Mouse (Mus musculus) liver, embryonic 14.5 days (tissue): ENCODE measurements around the gene Clba1. TPM values are rescaled to one million over a fixed set of nuclear protein-coding genes. Genes with fewer than 3 reads are reported as not detected.

Source experiments
- ATAC-seq: fragments of 200-750 bp; cut with Nextera tagmentation; 2 replicates; pipeline ENCODE4 v1.8.0; 2017; ENCODE audit warnings: moderate number of reproducible peaks, mild to moderate bottlenecking, moderate library complexity; ENCODE audit not compliant: insufficient read depth
- DNase-seq, 3 experiments: peaks; one replicate each; pipeline ENCODE4 v3.0.0-alpha.2; 2012 to 2013; ENCODE audit warnings: low read depth in 3 of 3, low spot score in 3 of 3
- H3K27ac ChIP-seq: fragments of 300-500 bp; sonication (generic); 2 replicates; pipeline ENCODE4 v1.5.1; 2014; ENCODE audit warnings: moderate library complexity, mild to moderate bottlenecking, control low read depth, inconsistent platforms
- H3K27me3 ChIP-seq: fragments of 300-500 bp; sonication (generic); 2 replicates; pipeline ENCODE4 v1.6.1; 2014; ENCODE audit warnings: mild to moderate bottlenecking, low read length, moderate library complexity; ENCODE audit not compliant: control insufficient read depth, insufficient read depth
- H3K36me3 ChIP-seq: fragments of 300-500 bp; sonication (generic); replicated peaks from 2 replicates; pipeline ENCODE4 v1.6.1; 2014; ENCODE audit warnings: low read depth; ENCODE audit not compliant: control insufficient read depth, insufficient read depth
- H3K4me1 ChIP-seq, 2 experiments: fragments of 200-500 bp in 1 of 2; fragments of 300-500 bp in 1 of 2; sonication (generic) in 1 of 2; replicated peaks; 2 replicates each; pipeline ENCODE4 v1.6.1; 2012 to 2014; ENCODE audit warnings: antibody characterized with exemption in 1 of 2, inconsistent platforms in 1 of 2, low read length in 1 of 2; ENCODE audit not compliant: control insufficient read depth in 2 of 2, insufficient read depth in 2 of 2
- H3K4me2 ChIP-seq: fragments of 300-500 bp; sonication (generic); 2 replicates; pipeline ENCODE4 v1.6.1; 2014; ENCODE audit warnings: low read depth, mild to moderate bottlenecking, control low read depth, moderate library complexity
- H3K4me3 ChIP-seq, 2 experiments: fragments of 200-500 bp in 1 of 2; fragments of 300-500 bp in 1 of 2; sonication (generic) in 1 of 2; 2 replicates each; pipeline ENCODE4 v1.5.1; 2012 to 2014; ENCODE audit warnings: low read depth in 2 of 2, low read length in 2 of 2, mild to moderate bottlenecking in 2 of 2, control low read depth in 1 of 2, inconsistent platforms in 1 of 2, moderate library complexity in 1 of 2; ENCODE audit not compliant: insufficient read depth in 1 of 2
- H3K9ac ChIP-seq: fragments of 300-500 bp; sonication (generic); replicated peaks from 2 replicates; pipeline ENCODE4 v1.6.1; 2014; ENCODE audit warnings: mild to moderate bottlenecking, control low read depth, moderate library complexity
- H3K9me3 ChIP-seq: fragments of 300-500 bp; sonication (generic); 2 replicates; pipeline ENCODE4 v1.6.1; 2016; ENCODE audit warnings: low read length, mixed read lengths; ENCODE audit not compliant: control insufficient read depth
- CTCF ChIP-seq: IDR thresholded peaks from 2 replicates; pipeline ENCODE4 v1.5.1; 2016; ENCODE audit warnings: antibody characterized with exemption, low read depth, control low read depth
- EP300 ChIP-seq: IDR thresholded peaks from 2 replicates; pipeline ENCODE4 v1.6.1; 2016; ENCODE audit warnings: antibody characterized with exemption, low read depth
- WGBS: fragments of 180-500 bp; shearing (Covaris S2); extraction: QIAGEN DNeasy Blood & Tissue Kit; methylation state at CpG from one replicate; pipeline ENCODE4 v1.1.7; 2014; ENCODE audit not compliant: insufficient replicate concordance; 5-methylcytosine and 5-hydroxymethylcytosine counted together
- polyA plus RNA-seq, 2 experiments: library from polyadenylated mRNA; depleted of rRNA in 1 of 2; stranded (reverse) in 1 of 2; unstranded in 1 of 2; fragments of >200 nt; fragmentation: Nextera tagmentation in 1 of 2; extraction: Ambion mirVana in 1 of 2; gene quantifications; 2 replicates each; pipeline versions ENCODE4 v1.2.1 to v1.2.3; 2012 to 2014

Gene Clba1
- polyA plus RNA-seq, 2 experiments: 0.21 to 0.25 TPM

- Histone ChIP-seq H3K9ac (no peak overlapping the region), H3K36me3 (no peaks in the 10 kb centered on the region), H3K4me3 (no peak overlapping the region), H3K27ac (no peak overlapping the region), H3K9me3 (no peaks in the 10 kb centered on the region), H3K4me1 (no peaks in the 10 kb centered on the region), H3K4me2 (no peak overlapping the region), H3K27me3 (no peaks in the 10 kb centered on the region)
- DNase-seq (no peak), ATAC-seq (no peak)
- 62% methylated on average over 8 of the region's 8 CpGs for WGBS
- TF ChIP-seq CTCF (no peak), EP300 (no peak)
Observed at GRCm38 (mm10) chr12:112768166-112768565, 40.6 kb upstream of the Clba1 start.

DNA sequence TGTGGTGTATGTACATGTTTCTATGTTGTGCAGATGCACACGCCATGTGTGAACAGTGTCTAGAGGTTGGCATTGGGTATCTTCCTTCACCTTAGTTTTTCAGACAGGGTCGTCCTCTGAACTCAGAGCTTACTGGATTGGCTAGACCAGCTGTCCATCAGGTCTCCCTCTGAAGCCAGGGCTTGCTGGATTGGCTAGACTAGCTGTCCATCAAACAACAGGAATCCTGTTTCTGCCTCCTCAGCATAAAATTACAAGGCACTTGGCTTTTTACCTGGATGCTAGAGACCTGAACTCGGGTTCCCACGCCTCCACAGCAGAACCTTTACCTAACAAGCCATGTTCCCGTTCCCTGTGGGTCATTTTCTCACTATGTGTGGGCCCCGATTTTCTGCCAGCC lies 39.7 kb upstream of the Clba1 start:
- DNase-seq: peak in 2 of 3 experiments; percentile 12 to 15
- no peaks in the 10 kb centered on the region for H3K27me3 ChIP-seq
- no peaks in the 10 kb centered on the region for H3K4me1 ChIP-seq
- H3K36me3 ChIP-seq: no peaks in the 10 kb centered on the region
- TF ChIP-seq CTCF: no peak
- TF ChIP-seq EP300: no peak
- H3K9me3 ChIP-seq: no peaks in the 10 kb centered on the region
- no peak for ATAC-seq
- H3K9ac ChIP-seq: no peak overlapping the region
- H3K4me3 ChIP-seq: no peak overlapping the region
- no peak overlapping the region for H3K4me2 ChIP-seq
- H3K27ac ChIP-seq: no peak overlapping the region
- 41% methylated on average over 6 of the region's 6 CpGs for WGBS

DNA sequence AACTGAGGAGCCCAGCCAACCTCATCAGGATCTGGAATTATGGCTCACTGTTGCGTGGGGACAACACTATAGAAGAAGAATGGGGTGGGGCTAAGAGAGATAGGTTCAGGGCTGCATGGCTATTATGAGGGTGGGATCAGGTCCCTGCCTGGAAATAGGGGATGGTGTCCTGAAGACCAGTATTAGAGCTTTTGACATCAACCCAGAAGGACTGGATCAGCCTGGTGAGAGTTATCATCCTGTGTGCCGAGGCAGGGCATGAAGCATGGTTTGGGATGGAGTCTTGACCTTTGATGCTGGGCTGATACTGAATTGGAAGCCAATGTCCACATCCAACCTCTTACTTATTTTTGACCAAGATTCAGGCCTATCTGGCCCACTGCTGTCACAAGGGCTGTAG lies 39.0 kb upstream of the Clba1 start:
- Histone ChIP-seq H3K36me3 (no peaks in the 10 kb centered on the region), H3K4me1 (no peaks in the 10 kb centered on the region), H3K4me3 (no peak overlapping the region), H3K9ac (no peak overlapping the region), H3K27me3 (no peaks in the 10 kb centered on the region), H3K4me2 (no peak overlapping the region), H3K9me3 (no peaks in the 10 kb centered on the region), H3K27ac (no peak overlapping the region)
- no peak for ATAC-seq
- WGBS: 59% methylated on average over 2 of the region's 2 CpGs
- DNase-seq: no peak
- TF ChIP-seq CTCF (no peak), EP300 (no peak)

- Histone ChIP-seq H3K36me3 (no peaks in the 10 kb centered on the region), H3K27me3 (no peaks in the 10 kb centered on the region), H3K4me3 (no peak overlapping the region), H3K27ac (no peak overlapping the region), H3K4me1 (no peaks in the 10 kb centered on the region), H3K9me3 (no peaks in the 10 kb centered on the region), H3K9ac (no peak overlapping the region), H3K4me2 (no peak overlapping the region)
- WGBS: 52% methylated on average over 4 of the region's 4 CpGs
- no peak for DNase-seq
- TF ChIP-seq CTCF: no peak
- no peak for TF ChIP-seq EP300
- no peak for ATAC-seq
Observed at GRCm38 (mm10) chr12:112770396-112770795, 38.3 kb upstream of the Clba1 start.

DNA sequence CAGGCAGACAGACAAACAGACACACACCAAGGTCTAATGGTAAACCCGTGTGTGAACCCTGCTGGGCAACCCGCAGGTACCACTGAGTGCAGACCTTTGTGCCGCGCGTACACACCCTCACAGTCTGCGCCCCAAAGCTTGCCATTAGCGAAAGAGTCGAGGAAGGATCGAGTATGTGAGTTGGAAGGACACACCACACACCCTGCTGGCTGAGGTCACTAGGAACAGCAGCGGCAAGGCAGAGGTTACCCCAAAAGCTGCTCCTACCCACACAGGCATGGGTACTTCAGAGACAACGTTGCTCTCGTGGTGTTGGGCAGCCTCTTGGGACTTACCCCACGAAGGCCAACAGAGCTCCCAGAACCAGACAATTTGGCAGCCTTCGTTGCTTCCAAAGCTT lies 36.4 kb upstream of the Clba1 start:
- WGBS: 77% methylated on average over 14 of the region's 14 CpGs
- no peak for DNase-seq
- ATAC-seq: no peak

More for the DNA sequence above, 36.4 kb upstream of the Clba1 start:
- no peak overlapping the region for H3K9ac ChIP-seq
- no peak overlapping the region for H3K4me3 ChIP-seq
- no peaks in the 10 kb centered on the region for H3K9me3 ChIP-seq
- no peaks in the 10 kb centered on the region for H3K4me1 ChIP-seq
- no peak overlapping the region for H3K4me2 ChIP-seq
- H3K27me3 ChIP-seq: no peaks in the 10 kb centered on the region
- no peak for TF ChIP-seq CTCF
- TF ChIP-seq EP300: no peak
- no peaks in the 10 kb centered on the region for H3K36me3 ChIP-seq
- no peak overlapping the region for H3K27ac ChIP-seq
